Mouse (Mus musculus) left cerebral cortex, postnatal 4 days (tissue): ENCODE data around the gene Smyd4. TPM values are rescaled to one million over a fixed set of nuclear protein-coding genes. Genes with fewer than 3 reads are reported as not detected.

Source experiments
- DNase-seq: peaks from one replicate; pipeline ENCODE4 v3.0.0-alpha.2; 2022
- intact Hi-C: fragments of 180-260 bp; cut with DNase I; formaldehyde crosslinking; loops from one replicate; pipeline ENCODE4 v1.15.1; 2025
- total RNA-seq, 2 experiments: library from RNA; stranded (reverse); gene quantifications; 2 replicates each; pipeline ENCODE4 v1.2.3; 2021

The Smyd4 gene
- total RNA-seq, 2 experiments from 2014 or later, result 18.9 to 19.1 TPM

GRCm38 (mm10) chr11:75410591-75410990 is 62.4 kb downstream of the Smyd4 start:
- intact Hi-C loops, result no loop called here
- DNase-seq, result no peak

- intact Hi-C loops, result no loop called here
Measured at GRCm38 (mm10) chr11:75415096-75415495, 66.9 kb downstream of the Smyd4 start.

GRCm38 (mm10) chr11:75415994-75416393 is 67.8 kb downstream of the Smyd4 start:
- intact Hi-C loops, result no loop called here
- DNase-seq, result no peak

More at GRCm38 (mm10) chr11:75415096-75415495, 66.9 kb downstream of the Smyd4 start:
- DNase-seq, result peak; percentile 17

GRCm38 (mm10) chr11:75420037-75420436 is 71.8 kb downstream of the Smyd4 start:
- DNase-seq, result no peak
- intact Hi-C loops, result no loop called here

GRCm38 (mm10) chr11:75420810-75421374 is 72.7 kb downstream of the Smyd4 start:
- intact Hi-C loops, result no loop called here

GRCm38 (mm10) chr11:75421375-75422012 is 73.3 kb downstream of the Smyd4 start:
- intact Hi-C loops, result no loop called here
- no peak for DNase-seq

More at GRCm38 (mm10) chr11:75420810-75421374, 72.7 kb downstream of the Smyd4 start:
- no peak for DNase-seq

- DNase-seq, result no peak
- intact Hi-C loops, result no loop called here
Measured at GRCm38 (mm10) chr11:75422013-75422792, 74.0 kb downstream of the Smyd4 start, which contains the start of gene Serpinf1. Gene Serpinf1, minus strand, starts transcription at chr11:75422701.

- intact Hi-C loops, result no loop called here
- DNase-seq, result no peak
Measured at GRCm38 (mm10) chr11:75423091-75423490, 74.9 kb downstream of the Smyd4 start.

GRCm38 (mm10) chr11:75424033-75424432 is 75.8 kb downstream of the Smyd4 start:
- no peak for DNase-seq
- intact Hi-C loops, result no loop called here

GRCm38 (mm10) chr11:75424459-75424858 is 76.2 kb downstream of the Smyd4 start:
- DNase-seq, result no peak
- intact Hi-C loops, result no loop called here

GRCm38 (mm10) chr11:75429019-75429705 is 80.9 kb downstream of the Smyd4 start:
- no peak for DNase-seq
- intact Hi-C loops, result no loop called here

GRCm38 (mm10) chr11:75431307-75431706 is 83.1 kb downstream of the Smyd4 start:
- intact Hi-C loops, result no loop called here
- DNase-seq, result peak; percentile 91

GRCm38 (mm10) chr11:75434138-75434537 is 85.9 kb downstream of the Smyd4 start:
- no peak for DNase-seq
- intact Hi-C loops, result no loop called here

- DNase-seq, result no peak
- intact Hi-C loops, result no loop called here
Measured at GRCm38 (mm10) chr11:75438194-75438593, 90.0 kb downstream of the Smyd4 start.

GRCm38 (mm10) chr11:75438804-75439203 is 90.6 kb downstream of the Smyd4 start:
- DNase-seq, result no peak

GRCm38 (mm10) chr11:75439363-75439762 is 91.1 kb downstream of the Smyd4 start, which contains the start of gene Serpinf2:
Gene Serpinf2, minus strand, starts transcription at chr11:75439591.
- DNase-seq, result no peak
- intact Hi-C loops, result no loop called here

More at GRCm38 (mm10) chr11:75438804-75439203, 90.6 kb downstream of the Smyd4 start:
- intact Hi-C loops, result no loop called here

GRCm38 (mm10) chr11:75439951-75440350 is 91.7 kb downstream of the Smyd4 start:
- intact Hi-C loops, result no loop called here
- no peak for DNase-seq

GRCm38 (mm10) chr11:75441034-75441433 is 92.8 kb downstream of the Smyd4 start:
- intact Hi-C loops, result no loop called here
- no peak for DNase-seq

GRCm38 (mm10) chr11:75441601-75442000 is 93.4 kb downstream of the Smyd4 start:
- DNase-seq, result peak; percentile 62

GRCm38 (mm10) chr11:75443711-75444110 is 95.5 kb downstream of the Smyd4 start:
- intact Hi-C loops, result no loop called here
- DNase-seq, result no peak

More at GRCm38 (mm10) chr11:75441601-75442000, 93.4 kb downstream of the Smyd4 start:
- intact Hi-C loops, result no loop called here

GRCm38 (mm10) chr11:75448575-75448974 is 100.3 kb downstream of the Smyd4 start:
- intact Hi-C loops, result no loop called here
- DNase-seq, result no peak
